Mouse (Mus musculus) forelimb bud, embryonic 11.5 days (tissue): ENCODE measurements around the gene Phc3.

Experiments
- DNase-seq: peaks from one replicate; pipeline ENCODE4 v3.0.0-alpha.2; 2012; ENCODE audit warnings: low read depth, low spot score

The Phc3 gene

DNA sequence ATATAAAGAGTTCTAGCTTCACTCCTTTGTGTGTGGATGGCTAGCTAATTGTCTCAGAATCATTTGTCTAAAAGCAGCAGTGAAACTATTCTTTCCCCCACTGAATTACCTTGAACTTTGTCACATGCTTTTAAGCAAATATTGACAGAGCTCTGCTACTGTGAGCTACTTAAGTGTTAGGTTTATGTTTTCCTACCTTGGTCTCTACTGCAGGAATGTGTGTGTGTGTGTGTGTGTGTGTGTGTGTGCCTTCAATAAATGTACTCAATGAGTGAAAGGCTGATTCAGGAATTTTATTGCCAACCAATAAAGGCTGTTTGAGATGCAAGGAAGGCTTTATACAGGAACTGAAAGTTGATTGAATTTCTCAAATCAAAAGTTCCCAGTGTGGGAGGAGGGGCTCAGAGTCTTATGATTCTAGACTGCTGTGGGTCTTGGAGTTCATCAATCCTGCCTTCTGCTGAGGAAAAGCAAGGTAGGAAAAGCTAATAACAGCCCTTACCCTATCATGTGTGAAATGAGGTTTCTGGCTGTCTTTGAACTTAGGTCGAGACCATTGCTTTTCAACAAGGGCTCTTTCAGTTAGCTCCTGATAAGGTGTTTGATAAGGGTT is 7.9 kb upstream of the Phc3 start:
- no peak for DNase-seq

DNA sequence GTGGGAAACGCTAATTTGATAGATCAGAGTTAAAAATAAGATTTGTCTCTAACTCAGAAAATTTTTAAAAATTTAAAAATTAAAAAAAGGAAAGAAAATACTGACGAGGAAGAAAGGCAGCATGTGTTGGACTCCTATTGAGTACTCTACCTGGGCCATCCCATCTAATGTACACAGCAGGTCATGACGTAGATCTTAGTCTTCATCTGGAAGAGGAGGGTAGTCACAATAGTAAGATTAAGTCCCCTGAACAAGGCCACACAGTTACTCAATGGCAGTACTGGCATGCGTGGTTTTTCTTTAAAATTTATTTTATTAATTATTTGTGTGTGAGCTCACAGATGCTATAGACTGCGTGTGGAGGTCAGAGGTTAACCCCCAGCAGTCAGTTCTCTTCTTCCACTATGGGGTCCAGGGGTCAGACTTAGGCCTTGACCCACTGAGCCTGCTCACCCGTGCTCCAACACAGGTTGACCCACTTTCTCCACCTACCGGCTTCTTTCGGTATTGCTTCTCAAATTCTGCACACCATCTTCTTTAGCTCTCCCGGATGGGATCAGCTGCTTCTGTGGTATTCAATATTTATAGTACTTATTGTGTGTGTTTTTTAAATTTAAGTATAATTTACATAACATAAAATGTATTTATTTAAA is 6.0 kb upstream of the Phc3 start:
- DNase-seq, result peak; percentile 69

DNA sequence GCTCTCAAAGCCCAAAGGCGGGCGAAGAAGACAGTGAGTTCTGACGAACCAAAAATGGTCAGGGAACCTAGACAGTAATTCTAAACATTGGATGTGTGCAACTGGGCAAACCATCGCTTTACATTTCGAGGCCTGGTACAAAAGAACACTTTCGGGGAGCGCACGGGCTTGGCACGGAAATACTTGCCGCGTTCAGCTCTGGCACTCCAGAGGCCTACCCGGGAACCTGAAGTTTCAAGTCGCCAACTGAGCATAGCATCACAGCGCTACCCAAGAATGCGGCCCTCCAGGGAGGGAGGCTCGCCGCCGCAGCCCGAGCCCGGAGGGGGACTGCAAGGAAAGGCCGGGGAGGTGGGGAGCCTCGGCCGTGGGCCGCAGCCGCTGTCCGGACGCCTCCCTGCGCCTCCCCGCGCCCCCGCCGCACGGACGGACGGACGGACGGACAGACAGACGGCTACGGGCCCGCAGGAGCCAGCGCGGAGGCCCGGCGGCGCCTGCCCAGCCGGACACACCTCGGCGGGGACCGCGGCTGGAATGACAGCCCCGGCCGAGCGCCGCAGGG is 603 bp downstream of the Phc3 start:
- DNase-seq, result peak; percentile 49

DNA sequence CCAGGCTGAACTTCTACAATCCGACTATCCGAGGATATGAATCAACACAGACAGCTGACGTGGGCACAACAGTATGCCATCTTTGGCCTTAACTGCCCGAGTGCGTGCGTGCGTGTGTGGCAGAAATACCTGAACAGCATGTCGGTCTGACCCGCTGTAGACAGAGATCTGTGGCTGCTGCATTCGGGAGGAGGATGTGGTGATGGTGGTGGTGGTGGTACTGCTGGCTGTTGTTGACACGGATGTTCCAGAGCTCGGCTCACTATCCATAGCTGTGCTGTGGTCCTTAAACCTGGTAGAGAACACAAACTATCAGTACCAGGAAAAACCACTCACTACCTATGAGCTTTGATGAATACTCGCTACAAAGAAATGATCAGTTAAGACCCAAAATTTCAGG is 3.6 kb downstream of the Phc3 start:
- no peak for DNase-seq

DNA sequence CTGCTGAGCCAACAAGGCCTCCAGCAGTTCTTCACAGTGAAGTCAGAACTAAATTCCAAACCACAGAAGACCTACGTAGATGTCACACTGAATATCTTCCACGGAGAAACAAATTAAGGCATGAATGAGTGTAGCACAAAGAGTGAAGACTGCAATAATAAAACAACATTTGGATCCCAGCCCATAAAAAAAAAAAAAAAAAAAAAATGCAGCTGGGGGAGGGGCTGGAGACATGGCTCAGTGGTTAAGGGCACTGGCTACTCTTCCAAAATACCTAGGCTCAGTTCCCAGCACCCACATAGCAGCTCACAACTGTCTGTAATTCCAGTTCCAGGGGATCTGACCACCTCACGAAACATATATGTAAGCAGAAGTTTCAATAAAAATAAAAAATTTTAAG is 5.0 kb downstream of the Phc3 start:
- no peak for DNase-seq

DNA sequence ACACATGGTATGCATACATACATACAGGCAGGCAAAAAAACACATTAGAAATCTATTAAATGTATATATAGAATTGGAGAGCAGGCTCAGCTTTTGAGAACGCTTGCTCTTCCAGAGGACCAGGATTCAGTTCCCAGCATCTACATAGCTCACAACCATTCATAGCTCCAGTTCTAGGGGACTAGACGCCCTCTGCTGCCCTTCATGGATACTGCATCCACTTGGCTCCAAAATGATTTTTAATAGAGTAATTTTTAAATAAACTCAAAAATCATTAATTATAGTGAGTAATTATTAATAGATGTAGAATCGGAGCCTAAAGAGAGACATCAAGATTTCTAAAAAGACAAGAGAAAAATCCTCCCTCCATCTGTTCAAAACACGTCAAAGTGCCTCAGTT is 6.1 kb downstream of the Phc3 start:
- no peak for DNase-seq

DNA sequence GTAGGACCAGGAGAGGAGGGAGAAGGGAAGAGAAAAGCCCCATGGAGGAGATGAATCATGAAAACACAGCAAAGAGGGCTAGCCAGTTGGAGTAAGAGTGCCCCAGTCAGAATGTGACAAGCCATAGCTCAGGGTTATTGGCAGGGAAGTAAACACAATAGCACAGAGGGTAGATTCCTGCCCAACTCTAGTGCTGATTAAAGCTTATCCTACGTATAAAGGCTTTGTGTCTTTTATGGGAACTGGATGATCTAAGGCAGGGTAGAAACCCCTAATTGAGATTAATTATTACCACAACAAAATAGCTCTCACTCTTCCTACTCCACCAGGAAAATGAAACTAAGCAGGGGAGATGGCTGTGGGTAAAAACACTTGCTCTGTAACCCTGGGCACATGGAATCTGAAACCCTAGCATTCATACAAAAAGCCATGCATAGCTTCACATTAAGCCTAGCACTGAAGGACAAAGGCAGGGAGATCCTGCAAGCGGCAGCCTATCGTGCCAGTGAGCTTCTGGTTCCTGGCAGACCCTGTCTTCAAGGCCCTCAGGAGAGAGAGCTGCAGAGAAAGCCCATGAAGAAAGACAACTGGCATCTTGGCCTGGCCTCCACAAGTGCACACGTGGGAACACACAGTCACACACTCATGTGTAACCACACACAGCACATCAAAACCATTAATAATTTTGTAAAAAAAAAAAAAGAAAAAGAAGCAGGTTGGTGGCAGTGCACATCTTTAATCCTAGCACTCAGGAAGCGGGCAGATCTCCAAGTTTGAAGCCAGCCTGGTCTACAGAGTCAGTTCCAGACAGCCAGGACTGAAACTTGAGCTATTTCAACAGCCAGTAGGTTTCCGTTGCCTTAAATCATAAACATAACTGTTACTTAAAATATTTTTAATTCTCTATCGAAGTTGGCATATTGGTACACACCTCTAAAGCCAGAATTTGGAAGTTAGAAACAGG is 9.1 kb downstream of the Phc3 start:
- DNase-seq, result no peak

DNA sequence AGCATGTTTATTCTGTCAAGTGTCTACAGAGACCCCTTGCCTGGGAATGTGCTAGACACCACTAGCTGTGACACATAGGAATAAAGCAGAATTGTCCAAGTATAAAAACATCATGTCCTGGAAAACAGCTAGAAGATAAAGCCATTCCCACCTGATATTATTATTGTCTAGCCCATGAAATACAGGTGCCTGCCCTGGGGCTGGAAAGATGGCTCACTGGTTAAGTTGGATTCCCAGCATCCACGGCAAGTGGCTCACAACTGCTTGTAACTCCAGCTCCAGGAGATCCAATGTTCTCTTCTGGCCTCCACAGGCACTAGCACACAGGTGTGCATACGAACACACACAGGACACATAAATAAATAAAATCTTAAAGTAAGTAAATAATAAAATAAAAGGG is 10.5 kb downstream of the Phc3 start:
- no peak for DNase-seq

DNA sequence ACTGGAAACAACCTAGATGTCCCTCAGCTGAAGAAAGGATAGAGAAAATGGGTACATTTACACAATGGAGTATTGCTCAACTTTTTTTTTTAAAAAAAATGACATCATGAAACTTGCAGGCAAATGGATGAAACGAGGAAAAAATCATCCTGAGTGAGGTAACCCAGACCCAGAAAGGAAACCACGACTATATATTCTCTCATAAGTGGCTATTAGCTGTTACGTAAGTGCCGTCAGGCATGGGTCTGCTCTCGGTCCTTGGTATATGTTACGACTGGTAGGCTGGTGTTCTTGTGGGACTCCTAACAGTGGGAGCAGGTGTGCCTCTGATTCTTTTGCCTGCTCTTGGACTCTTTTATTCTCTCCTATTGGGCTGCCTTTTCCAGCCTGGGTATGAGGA is 12.9 kb downstream of the Phc3 start:
- no peak for DNase-seq

DNA sequence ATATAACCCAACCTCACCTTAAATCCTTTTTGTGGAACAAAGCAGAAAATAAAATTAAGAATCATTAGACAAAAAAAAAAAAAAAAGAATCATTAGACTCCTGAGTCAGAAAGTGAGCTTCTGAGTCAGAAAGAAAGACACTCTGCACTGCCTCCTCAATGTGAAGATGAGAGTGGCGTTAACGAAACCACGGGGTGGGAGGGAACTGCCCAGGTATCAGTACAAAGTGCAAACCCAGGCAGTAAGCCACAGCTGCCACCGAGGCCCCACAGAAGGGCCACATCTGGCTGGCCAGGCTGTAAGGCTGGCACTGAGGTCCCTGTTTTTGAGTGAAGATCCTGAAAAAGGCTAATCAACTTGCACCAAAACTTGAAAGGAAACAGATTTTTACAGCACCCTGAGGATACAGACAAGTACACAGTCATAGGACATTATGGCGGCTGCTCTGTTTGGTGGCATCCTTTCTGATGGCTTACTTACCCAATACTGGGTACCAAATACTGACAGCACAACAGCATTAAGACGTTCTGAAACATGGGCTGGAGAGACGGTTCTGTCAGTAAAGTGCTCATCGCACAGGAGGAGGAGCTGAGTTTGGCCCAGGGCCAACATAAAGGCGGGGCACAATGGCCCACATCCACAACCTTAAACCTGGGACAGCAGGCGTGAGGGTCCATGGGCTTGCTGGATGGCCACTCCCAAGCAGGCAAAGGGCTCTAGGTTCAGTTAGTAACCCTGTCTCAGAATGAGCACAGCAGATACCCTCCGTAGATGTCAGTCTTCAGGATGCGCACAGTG is 16.7 kb downstream of the Phc3 start:
- DNase-seq, result no peak

DNA sequence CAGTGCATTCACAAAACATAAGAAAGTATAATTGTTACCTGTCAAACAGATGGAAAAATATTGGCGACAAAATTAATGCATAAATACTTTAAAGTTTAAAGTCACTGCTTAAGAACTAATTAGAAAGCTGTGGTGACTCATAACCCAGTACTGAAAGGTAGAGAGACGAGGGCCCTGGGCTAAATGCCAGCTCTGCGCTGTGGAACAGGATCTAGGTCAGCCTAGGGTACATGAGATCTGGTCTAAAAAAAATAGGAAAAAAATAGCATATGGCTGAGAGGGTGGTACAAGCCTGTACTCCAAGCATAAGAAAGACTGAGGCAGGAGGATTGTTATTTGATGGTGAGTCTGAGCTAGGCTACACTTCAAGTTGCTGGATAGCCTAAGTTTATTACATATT is 17.6 kb downstream of the Phc3 start:
- no peak for DNase-seq

DNA sequence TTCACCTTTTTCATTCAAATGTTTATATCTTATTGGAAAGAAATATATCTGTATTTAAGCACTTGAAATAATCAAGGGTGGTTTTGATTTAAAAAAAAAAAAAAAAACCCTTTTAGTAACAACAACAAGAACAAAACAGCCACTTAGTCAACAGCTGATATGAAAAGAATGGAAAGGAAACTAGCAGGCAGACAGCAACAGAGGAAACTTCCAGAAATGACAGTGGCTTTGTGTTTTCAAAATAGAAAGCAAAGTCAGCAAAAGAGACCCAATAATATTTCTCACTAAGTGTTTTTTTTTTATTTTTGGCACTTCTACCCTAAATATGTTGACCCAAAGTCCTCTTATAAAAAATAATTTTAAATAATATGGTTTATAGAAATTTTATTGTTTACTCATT is 34.8 kb downstream of the Phc3 start:
- no peak for DNase-seq

DNA sequence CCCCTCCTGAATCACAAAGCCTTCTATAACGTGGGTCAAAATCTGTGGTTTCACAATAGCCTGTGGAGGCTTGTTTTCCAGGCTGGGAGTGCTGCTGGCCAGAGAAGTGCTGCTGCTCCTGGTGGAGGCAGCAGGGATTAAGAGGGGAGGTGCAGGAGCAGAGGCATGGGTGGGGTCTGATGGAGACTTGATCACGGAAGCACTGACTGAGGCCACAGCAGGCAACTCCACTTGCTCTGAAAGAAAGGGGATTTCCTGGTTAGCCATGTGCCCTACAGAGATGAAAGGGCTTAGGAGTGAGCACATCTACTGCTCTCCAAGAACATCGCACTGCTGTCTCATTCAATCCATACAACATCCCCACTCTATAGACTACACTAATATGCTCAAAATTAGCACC is 39.4 kb downstream of the Phc3 start:
- no peak for DNase-seq

DNA sequence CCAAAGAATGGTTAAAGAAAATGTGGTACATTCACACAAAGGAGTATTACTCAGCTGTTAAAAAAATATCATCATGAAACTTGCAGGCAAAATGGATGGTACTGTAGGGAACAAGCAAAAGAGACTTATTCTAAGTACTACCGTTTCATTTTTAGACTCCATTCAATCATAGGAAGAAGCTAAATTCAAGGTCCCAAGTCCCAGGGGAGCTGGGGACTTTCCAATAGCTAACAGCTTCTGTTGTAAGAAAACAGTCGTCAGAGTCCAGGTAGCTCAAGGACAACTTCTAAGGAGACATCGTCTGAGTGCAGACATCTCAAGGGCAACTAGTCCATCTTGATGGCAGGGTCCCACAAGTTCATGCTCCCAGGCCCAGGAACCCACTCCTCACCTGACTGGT is 41.6 kb downstream of the Phc3 start:
- DNase-seq, result no peak

DNA sequence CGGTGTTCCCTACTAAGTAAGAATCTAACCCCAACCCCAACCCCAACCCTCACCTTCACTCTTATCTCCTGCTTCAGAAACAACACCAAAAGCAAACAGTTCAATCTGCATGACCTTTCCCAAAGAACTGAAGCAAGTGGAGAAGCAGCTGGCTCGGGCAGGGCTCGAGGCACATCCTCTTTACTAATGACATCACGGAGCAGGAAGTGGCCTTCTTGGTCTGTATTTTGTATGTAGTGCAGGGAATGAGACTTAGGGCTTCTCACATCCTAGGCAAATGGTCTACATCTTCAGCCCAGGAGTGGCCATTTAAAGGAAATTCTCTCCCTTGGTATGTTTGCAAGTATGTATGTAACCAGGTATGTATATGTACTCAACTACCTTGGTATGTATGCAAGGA is 52.1 kb downstream of the Phc3 start:
- DNase-seq, result no peak

DNA sequence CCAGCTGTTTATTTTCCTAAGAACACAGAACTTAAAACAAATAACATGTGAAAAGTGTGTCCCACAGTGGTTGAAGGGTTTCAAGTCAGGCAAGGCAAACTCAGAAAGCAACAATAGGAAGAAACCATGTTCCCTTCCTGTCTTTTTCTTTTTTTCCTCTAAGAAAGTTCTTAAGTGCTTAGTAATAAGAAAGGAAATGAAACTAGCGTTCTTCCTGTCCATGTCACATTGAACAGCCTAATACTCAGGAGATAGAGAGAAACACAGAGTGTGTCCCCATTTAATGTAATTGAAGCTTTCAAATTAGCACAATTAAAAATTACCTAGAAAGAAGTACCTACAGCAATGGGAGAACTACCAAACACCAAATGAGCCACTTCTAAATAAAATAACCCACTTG is 64.6 kb downstream of the Phc3 start:
- DNase-seq, result no peak

DNA sequence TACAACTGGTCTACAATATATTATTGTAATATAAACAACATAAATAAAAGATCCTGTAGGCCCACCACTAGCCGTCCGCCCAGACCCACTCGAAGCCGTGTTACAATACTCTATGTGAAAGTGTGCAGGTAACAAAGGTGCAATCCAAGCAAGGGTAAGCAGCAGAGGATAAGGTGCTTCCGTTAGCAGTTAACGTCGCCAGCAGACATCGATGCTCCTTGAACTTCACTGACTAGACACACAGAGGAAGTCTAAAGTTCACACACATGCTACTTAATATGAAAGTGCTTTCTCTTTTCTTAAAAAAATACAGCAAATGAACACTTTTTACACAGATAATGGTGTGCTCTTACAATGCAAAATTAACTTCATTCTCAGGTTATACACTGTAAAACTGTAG is 69.8 kb downstream of the Phc3 start:
- no peak for DNase-seq

DNA sequence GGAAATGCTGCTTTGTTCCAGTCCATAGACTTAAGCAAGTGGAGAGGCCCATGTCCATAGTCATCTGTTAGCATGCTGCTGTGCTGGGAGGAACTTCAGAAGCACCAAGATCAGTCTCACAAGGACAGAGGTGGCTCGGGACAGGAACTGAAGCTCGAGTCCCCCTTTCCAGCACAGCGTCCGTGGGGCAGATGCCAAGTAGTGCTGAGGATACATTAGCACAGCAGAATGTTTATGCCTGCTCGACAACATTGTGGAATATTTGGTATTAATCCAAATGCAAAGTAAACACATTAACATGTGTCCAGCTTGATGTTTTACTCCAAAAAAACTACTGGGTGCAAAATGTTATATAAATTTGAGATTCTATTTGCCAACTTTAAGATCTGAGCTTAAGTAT is 72.5 kb downstream of the Phc3 start:
- no peak for DNase-seq

DNA sequence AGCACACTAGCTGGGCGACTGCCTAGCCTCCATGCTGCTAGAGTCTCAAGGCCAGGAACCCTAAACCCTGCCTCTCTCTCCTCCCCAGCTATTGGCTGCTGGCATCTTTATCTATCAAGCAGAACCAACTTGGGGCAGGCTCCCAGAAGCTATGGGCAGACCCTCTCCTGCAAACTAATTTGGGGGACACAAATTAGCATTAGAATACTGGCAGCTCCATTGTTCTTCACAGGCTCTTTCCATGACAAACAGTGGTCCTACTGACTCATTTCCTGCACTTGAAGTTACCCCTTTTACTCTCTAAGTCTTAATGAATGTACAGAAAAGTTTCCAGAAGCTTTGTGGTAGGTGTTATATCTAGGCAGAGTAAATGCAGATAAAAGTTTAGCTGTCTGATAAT is 80.2 kb downstream of the Phc3 start:
- DNase-seq, result no peak

DNA sequence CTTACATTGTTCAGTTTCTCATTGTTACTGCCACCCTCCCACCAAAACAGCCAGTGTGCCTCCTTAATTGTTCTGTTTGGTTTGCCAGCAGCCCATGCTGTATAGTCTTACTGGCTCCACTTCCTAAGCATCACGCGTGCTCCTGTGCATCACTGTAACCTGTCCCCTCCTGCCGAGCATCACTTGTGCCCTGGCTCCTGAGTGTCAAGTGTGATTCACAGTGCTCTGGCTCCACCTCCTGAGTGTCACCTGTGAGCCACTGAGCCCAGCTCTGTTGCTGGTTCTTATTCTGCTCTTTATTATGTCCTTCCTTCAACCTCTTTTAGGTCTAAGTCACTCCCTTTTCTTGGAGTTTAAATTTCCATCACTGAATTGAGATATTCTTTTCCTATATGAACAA is 81.8 kb downstream of the Phc3 start:
- DNase-seq, result no peak

DNA sequence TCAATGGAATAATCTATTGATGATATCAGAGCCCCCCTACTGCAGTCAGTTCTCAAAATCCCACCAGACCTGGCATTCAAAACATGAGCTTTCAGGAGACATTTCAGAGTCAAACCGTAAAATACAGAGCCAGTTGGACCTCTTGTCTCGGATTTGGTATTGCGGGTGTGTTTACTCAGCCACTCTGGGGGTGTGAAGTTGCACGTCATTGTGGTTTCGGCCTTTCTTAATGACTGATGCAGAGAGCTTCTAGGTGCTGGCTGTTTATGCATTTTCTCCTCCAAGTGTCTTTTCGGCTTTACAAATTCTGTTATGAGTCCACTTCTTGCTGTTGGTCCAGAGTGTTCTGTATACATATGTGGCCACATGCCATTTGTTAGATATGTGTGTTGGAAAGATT is 92.5 kb downstream of the Phc3 start:
- no peak for DNase-seq

DNA sequence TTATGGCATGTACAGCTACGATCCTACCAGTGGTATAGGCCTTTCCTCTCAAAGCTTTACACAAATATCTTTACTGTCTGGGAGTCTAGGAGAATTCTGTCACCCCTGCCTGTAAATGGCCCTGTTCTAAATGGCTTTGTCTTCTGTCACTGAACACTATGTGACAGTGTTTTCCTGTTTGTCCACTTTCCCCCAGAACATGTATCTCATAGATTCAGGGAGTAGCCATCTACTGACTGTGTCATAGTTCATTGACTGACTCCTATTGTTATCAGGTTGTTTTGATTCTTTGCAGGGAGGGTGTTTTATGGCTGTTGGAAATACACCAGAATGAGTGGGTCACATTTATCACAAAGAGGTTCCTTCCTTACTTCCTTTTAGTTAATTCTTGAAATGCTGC is 99.2 kb downstream of the Phc3 start:
- DNase-seq, result no peak
